Comparison of ENCODE assay signal across 17 mouse cellular contexts in genomic region chr3:129723311-129723710, GRCm38 (mm10).
"Had no signal": no experiment of that assay in that cellular context is flagged by ENCODE, and none has a peak within 500 bp of the region (broad histone marks: within the 10 kb centered on the region; RNA-seq: fewer than 3 reads in every experiment).

No protein-coding gene starts in this region.

- H3K9me3 ChIP-seq: neural tube, embryonic 12.5 days; neural tube, embryonic 13.5 days; neural tube, embryonic 15.5 days; stomach, embryonic 15.5 days had no signal

- H3K4me3 ChIP-seq: neural tube, embryonic 12.5 days; neural tube, embryonic 13.5 days; neural tube, embryonic 15.5 days; stomach, embryonic 15.5 days had no signal

- H3K36me3 ChIP-seq: neural tube, embryonic 12.5 days; neural tube, embryonic 13.5 days; neural tube, embryonic 15.5 days; stomach, embryonic 15.5 days had no signal

- H3K9ac ChIP-seq: neural tube, embryonic 12.5 days; neural tube, embryonic 13.5 days; neural tube, embryonic 15.5 days; stomach, embryonic 15.5 days had no signal

- DNase-seq: retina, postnatal 1 day; right cerebral cortex, adult 18-20 months; right cerebral cortex, postnatal 14 days; right cerebral cortex, postnatal 25 days; right cerebral cortex, postnatal 4 days; spleen, adult 18-20 months; thymus, adult 18-20 months; thymus, adult 2 months; thymus, postnatal 14 days; thymus, postnatal 25 days; thymus, postnatal 36 days; thymus, postnatal 4 days had no signal

- H3K27me3 ChIP-seq: neural tube, embryonic 12.5 days; neural tube, embryonic 13.5 days; neural tube, embryonic 15.5 days; stomach, embryonic 15.5 days had no signal

- H3K27ac ChIP-seq: neural tube, embryonic 12.5 days; neural tube, embryonic 13.5 days; neural tube, embryonic 15.5 days; stomach, embryonic 15.5 days; stomach, postnatal 0 days had no signal

- H3K4me1 ChIP-seq: neural tube, embryonic 12.5 days; stomach, embryonic 15.5 days had no signal
